Mouse (Mus musculus) bone marrow, adult 2 months (tissue): ENCODE results near the gene Sh2d2a. TPM values are rescaled to one million over a fixed set of nuclear protein-coding genes. Genes with fewer than 3 reads are reported as not detected.
"Not testable (repeated sequence)": the region's sequence is repeated elsewhere in the genome, so short reads cannot be mapped to it uniquely, and the experiment has no call there.

ENCODE experiments used
- H3K27ac ChIP-seq: fragments of 200-500 bp; 2 replicates; pipeline ENCODE4 v1.5.1; 2012; ENCODE audit warnings: low read depth, mild to moderate bottlenecking, control low read depth, inconsistent platforms, low read length; ENCODE audit not compliant: control insufficient read depth, poor library complexity, insufficient read depth
- H3K4me1 ChIP-seq: fragments of 200-500 bp; 2 replicates; pipeline ENCODE4 v1.6.1; 2011; ENCODE audit warnings: low read length; ENCODE audit not compliant: control insufficient read depth, insufficient read depth
- H3K4me3 ChIP-seq: fragments of 200-500 bp; replicated peaks from 2 replicates; pipeline ENCODE3; 2011; ENCODE audit warnings: mild to moderate bottlenecking, low read depth, low read length, control low read depth; ENCODE audit not compliant: control insufficient read depth
- CTCF ChIP-seq: fragments of 200-500 bp; IDR thresholded peaks from 2 replicates; pipeline ENCODE4 v1.5.1; 2011; ENCODE audit warnings: low read length, control low read depth; ENCODE audit not compliant: control insufficient read depth, insufficient read depth
- POLR2A ChIP-seq: fragments of 200-500 bp; IDR thresholded peaks from 2 replicates; pipeline ENCODE4 v1.6.1; 2011; ENCODE audit warnings: low read depth, mild to moderate bottlenecking, control low read depth, low read length, borderline replicate concordance; ENCODE audit not compliant: control insufficient read depth
- WGBS: fragments of 180-500 bp; shearing (Covaris S2); methylation state at CpG from one replicate; pipeline ENCODE4 v1.1.7; 2018; 5-methylcytosine and 5-hydroxymethylcytosine counted together
- polyA plus RNA-seq: library from polyadenylated mRNA; stranded (reverse); fragments of >200 nt; gene quantifications from 2 replicates; pipeline ENCODE4 v1.2.4, GENCODE M21; 2011; ENCODE audit warnings: low replicate concordance; ENCODE audit not compliant: missing spikeins, insufficient read depth, insufficient read length

The Sh2d2a gene
- polyA plus RNA-seq, 1 experiment = 3.0 TPM

DNA sequence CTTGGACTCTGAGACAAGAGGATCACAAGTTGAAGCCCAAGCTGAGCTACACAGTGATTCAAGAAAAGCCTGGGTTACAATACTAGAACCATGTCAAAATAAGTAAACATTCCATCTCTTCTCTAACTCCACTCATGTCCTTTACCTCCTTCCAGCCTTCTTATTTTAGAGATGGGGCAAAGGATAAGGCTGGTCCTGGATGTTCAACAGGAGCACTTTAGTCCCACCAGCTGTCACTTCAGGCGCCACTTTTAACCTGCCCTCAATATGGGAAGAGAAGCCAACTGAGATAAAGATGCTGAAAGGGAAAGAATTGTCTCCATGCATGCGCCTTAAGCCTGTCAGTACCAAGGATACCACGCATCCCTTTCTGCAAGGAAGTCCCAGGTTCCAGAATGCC lies 37.7 kb downstream of the Sh2d2a start:
- WGBS = 2% methylated on average over 3 of the region's 3 CpGs
- Histone ChIP-seq H3K4me1 (peaks cover 1% of the 10 kb centered on the region; the same call in 1 of the 2 replicates), H3K4me3 (peak overlapping the region; percentile 85), H3K27ac (no peak overlapping the region)
- TF ChIP-seq POLR2A (no peak), CTCF (no peak)

DNA sequence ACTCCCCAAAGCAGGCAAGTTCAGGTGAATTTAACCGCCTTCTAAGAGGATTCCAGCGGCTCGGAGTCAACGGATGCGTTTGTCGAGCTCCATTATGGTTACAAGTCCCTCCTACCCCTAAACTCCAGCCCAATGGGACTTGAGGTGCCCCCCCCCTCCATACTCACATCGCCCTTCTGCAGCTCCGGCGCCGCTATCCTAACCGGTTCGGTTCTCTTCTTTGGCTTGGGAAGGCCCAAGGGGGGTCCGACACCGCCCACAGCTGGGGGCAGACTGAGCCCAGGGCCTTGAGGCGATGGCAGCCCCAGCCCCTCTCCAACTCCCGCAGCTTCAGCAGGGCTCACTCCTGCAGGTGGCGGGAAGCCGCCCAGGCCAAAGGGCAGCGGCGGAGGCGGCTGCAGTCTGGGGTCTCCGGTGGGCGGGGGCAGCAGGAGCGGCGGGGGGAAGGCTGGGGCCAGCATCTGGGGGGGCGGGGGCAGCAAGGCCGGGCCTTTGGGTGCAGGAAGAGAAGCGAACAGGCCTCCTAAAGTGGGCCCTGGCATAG lies 38.2 kb downstream of the Sh2d2a start:
- Histone ChIP-seq H3K4me1 (peaks cover 1% of the 10 kb centered on the region; the same call in 1 of the 2 replicates), H3K4me3 (peak overlapping the region; percentile 87), H3K27ac (peak overlapping the region; percentile 87)
- no peak for TF ChIP-seq CTCF
- TF ChIP-seq POLR2A = 0 out of 2 replicates have a peak, but pooled peaks have one; percentile 8
- WGBS = 1% methylated on average over 24 of the region's 28 CpGs

DNA sequence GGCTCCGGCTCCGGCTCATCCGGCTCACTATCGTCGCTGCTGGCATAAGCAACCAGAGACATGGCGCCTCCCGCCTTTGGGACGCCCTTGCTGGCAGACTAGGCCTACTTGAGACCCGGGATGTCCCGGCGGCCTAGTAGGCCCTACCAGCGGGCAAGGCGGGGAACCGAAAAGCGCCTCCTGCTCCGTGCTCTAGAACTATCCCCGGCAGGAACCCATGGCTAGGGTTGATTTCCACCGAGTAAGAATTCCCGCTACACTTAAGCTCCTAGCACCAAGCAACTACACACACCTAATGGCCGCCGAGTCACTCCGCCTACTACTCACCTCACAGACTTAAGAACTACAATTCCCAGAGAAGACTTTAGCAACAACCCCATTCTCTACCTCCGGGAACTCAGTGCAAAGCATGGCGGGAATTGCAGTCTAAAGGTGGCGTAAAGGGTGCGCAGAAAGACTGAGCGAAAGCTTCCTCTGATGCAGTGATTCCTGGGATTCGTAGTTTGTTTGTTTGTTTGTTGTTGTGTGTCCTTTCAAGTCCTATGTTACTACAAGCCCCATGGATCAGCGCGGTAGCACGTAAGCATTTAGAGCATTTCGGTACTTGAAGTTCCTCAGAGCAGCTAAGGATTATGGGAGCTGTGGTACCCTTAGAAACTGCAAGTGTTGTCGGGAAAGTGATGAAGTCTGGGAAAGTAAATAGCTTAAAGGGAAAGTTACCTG lies 38.9 kb downstream of the Sh2d2a start, which contains the start of gene Prcc:
Gene Prcc (minus strand): TSS at position 328 of the 723 bp plus-strand sequence.
- under 1% methylated on average over 33 of the region's 33 CpGs for WGBS

DNA sequence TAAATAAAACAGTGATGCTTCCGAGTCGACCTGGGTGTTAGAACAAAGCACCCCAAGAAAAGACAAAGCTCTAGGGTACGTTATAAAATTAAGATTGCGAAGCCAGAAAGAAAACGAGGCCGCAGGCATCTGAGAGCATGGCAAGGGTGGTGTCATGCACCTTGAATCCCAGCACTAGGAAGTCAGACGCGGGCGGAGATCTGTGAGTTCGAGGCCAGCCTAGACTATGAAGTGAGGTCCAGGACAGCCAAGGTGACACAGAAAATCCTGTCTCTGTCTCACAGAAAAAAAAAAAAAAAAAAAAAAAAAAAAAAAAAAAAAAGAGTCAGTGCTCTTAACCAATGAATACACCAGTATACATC lies 39.4 kb downstream of the Sh2d2a start:
- TF ChIP-seq CTCF = no peak
- no peak for TF ChIP-seq POLR2A
- WGBS = 8% methylated on average over 10 of the region's 10 CpGs
- no peak overlapping the region for H3K27ac ChIP-seq
- H3K4me1 ChIP-seq = peaks cover 1% of the 10 kb centered on the region; the same call in 1 of the 2 replicates
- peak overlapping the region; percentile 80 for H3K4me3 ChIP-seq

More for the DNA sequence above, 38.9 kb downstream of the Sh2d2a start, which contains the start of gene Prcc:
- peak within 1 kb of the TSS; percentile 87 for H3K27ac ChIP-seq
- TF ChIP-seq CTCF (no peak), POLR2A (no peak; the same call in 1 of the 2 replicates)
- peak within 1 kb of the TSS; percentile 87 for H3K4me3 ChIP-seq
- H3K4me1 ChIP-seq = peaks cover 1% of the 10 kb centered on the region; the same call in 1 of the 2 replicates

DNA sequence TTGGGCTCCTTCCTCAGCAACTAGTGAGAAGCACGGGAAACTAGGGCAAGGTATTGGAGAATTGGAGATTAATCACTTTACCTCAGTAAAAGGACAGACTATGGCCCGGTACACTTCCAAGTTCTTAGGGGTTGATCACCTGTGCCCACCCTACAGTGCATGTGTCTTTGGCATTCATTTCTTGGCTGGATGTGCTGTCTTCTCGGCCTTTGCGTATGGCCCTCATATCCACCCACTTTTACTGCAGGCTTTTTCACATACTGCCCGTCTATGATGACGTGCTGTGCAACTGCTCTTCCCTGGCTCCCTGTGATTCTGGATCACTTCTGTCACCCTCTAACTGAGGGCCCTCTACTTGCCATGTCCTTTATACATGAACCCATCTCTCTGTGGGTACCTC lies 39.9 kb downstream of the Sh2d2a start:
- WGBS = 81% methylated on average over 6 of the region's 6 CpGs
- H3K4me1 ChIP-seq = peaks cover 1% of the 10 kb centered on the region; the same call in 1 of the 2 replicates
- peak overlapping the region; percentile 33 for H3K4me3 ChIP-seq
- H3K27ac ChIP-seq = no peak overlapping the region
- TF ChIP-seq CTCF = no peak
- no peak for TF ChIP-seq POLR2A

DNA sequence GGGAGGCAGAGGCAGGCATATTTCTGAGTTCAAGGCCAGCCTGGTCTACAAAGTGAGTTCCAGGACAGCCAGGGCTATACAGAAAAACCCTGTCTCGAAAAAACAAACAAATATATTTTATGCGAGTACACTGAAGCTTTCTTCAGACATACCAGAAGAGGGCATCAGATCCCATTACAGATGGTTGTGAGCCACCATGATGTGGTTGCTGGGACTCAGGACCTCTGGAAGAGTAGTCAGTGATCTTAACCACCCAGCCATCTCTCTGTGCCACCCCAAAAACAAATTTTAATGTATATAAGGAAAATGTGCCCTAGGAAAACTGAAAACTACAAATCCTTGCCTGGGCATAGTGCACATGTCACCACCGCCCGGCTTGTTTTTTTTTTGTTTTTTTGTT lies 40.8 kb downstream of the Sh2d2a start:
- not testable (repeated sequence) for H3K27ac ChIP-seq, H3K4me3 ChIP-seq, H3K4me1 ChIP-seq
- 75% methylated on average over 4 of the region's 4 CpGs for WGBS

DNA sequence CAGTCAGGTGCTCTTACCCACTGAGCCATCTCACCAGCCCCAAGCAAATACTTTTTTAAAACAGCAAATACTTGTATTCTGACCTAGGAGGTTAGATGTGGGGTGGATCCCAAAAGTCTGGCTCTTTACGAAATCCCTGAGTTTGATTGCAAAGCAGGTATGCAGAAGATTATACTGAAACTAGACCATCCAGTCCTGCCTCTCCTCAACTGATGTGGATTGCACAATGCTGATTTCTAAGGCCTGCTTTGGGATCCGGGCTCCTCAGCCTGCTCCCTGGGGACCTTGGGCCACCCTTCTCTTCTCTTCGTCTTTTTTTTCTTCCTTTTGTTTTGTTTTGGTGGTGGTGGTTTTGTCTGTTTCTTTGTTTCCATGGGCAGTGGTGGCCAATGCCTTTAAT lies 44.9 kb downstream of the Sh2d2a start:
- 49% methylated on average over 3 of the region's 3 CpGs for WGBS
- no peak overlapping the region for H3K27ac ChIP-seq
- TF ChIP-seq CTCF = no peak
- no peak for TF ChIP-seq POLR2A
- H3K4me1 ChIP-seq = no peaks in the 10 kb centered on the region
- H3K4me3 ChIP-seq = no peak overlapping the region

DNA sequence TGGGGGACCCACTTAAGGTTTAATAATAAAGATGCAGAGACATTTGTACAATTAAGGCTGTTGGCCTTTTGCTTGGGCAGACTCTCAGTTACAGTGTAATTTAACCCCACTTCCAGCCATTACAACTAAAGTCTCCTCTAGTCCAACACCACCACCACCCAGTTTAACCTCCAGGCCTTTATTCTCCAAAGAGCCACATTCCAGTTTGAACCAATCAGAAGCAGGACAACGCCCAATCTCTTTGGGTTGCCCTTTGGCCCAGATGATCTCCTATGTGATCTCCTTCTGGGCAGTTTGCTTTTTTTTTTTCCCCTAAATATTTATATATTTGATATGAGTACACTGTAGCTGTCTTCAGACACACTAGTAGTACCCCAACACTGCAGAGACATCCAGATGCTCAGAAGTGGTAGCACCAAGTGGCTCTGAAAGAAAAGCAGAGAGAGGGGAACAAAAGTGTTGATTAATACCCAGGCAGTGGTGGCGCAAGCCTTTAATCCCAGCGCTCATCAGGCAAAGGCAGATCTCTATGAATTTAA lies 46.9 kb downstream of the Sh2d2a start:
- H3K27ac ChIP-seq = no peak overlapping the region
- no peak for TF ChIP-seq CTCF
- TF ChIP-seq POLR2A = no peak
- no peaks in the 10 kb centered on the region for H3K4me1 ChIP-seq
- 70% methylated on average over 3 of the region's 3 CpGs for WGBS
- no peak overlapping the region for H3K4me3 ChIP-seq

DNA sequence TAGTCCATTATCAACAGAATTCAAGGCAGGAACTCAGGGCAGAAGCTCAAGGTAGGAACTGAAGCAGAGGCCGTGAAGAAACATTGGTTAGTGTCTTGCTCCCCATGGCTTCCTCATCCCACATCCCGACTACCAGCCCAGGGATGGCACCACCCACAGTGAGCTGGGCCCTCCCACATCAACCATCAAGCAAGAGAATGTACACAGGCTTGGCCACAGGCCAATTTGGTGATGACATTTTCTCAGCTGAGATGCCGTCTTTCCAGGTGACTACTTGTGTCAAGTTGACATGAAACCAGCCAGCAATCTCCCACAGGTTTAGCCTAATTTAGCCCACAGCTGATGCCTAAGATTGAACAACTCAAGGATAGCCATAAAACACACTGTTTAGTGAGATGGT lies 52.7 kb downstream of the Sh2d2a start:
- no peak overlapping the region for H3K27ac ChIP-seq
- WGBS = 46% methylated on average over 3 of the region's 3 CpGs
- TF ChIP-seq POLR2A (no peak), CTCF (no peak)
- no peak overlapping the region for H3K4me3 ChIP-seq
- H3K4me1 ChIP-seq = peaks cover 6% of the 10 kb centered on the region
